Mouse (Mus musculus) gonadal fat pad, adult 2 months (tissue): ENCODE measurements at regions not wholly inside any gene's neighbourhood (a gene's known extent, or its start where the extent isn't known, plus 50 kb on each side); places are given as distances from the start of the nearest gene placed in this dataset.
A peak's percentile ranks its signal among the peaks of the same experiment; 100 is the strongest.

Source experiments
- DNase-seq: peaks from one replicate; pipeline ENCODE4 v3.0.0-alpha.2; 2012; ENCODE audit warnings: low read depth

- no peak for DNase-seq
Observed at GRCm38 (mm10) chr11:88778326-88778725, 60.0 kb upstream of the Msi2 start.

GRCm38 (mm10) chr11:88774401-88774931 is 56.2 kb upstream of the Msi2 start:
- no peak for DNase-seq

- DNase-seq = peak; percentile 9
Observed at GRCm38 (mm10) chr11:88773961-88774360, 55.6 kb upstream of the Msi2 start.

- DNase-seq = no peak
Observed at GRCm38 (mm10) chr11:88770405-88770804, 52.1 kb upstream of the Msi2 start.
